Mouse (Mus musculus) MN1 (cell line): ENCODE data around the gene Hdac6.
A peak's percentile ranks its signal among the peaks of the same experiment; 100 is the strongest.
"Not testable (repeated sequence)": the region's sequence is repeated elsewhere in the genome, so short reads cannot be mapped to it uniquely, and the experiment has no call there.

Experiments used
- DNase-seq: peaks from one replicate; pipeline ENCODE4 v3.0.0-alpha.2; 2016; ENCODE audit warnings: low spot score

The Hdac6 gene

GRCm38 (mm10) chrX:7919601-7920383 lies 27.9 kb downstream of the Hdac6 start, which contains the start of gene Pcsk1n:
Gene Pcsk1n (plus strand): TSS chrX:7919822.
- DNase-seq: peak; percentile 90

DNA sequence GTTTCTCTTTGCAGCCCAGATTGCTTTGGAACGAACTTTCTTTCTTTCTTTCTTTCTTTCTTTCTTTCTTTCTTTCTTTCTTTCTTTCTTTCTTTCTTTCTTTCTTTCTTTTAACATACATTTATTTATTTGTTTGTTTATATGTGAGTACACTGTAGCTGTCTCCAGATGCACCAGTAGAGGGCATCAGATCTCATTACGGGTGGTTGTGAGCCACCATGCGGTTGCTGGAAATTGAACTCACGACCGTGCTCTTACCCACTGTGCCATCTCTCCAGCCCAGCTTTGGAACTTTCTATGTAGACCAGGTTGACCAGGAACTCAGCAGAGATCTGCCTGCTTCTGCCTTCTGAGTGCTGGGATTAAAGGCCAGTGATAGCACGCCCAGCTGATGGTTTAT lies 29.7 kb downstream of the Hdac6 start:
- DNase-seq: not testable (repeated sequence)

DNA sequence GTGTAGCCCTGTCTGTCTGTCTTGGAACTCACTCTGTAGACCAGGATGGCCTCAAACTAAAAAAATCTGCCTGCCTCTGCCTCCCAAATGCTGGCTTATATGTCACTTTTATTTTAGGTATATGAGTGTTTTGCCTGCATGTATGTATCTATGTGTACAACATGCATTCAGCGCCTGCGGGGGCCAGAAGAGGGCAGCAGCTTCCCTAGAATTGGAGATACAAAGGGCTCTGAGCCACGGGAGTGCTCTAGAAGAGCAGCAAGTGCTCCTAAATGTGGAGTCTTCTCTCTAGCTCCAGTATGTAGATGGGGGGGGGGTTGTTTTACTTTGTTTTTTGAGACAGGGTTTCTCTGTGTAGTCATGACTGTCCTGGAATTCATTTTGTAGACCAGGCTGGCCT lies 32.0 kb downstream of the Hdac6 start:
- DNase-seq: not testable (repeated sequence)

DNA sequence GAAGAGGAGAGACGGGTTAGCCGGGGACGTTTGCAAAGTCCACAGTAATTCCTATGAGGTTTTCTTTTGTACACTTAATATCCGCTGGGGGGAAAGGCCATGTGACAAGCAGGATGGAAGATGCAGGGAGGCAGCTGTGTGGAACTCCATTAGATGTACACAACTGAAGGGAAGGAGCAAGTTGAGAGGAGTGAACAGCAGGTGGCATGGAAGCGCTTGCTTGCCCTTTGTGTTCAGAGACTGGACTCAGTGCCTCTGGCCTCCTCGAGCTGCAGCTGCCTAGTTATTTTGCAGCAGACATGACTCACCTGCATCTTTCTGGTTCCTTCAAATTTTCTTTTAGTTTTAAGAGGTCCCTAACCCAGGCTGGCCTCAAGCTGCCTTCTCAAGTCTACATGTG lies 37.2 kb downstream of the Hdac6 start:
- DNase-seq: peak; percentile 37

DNA sequence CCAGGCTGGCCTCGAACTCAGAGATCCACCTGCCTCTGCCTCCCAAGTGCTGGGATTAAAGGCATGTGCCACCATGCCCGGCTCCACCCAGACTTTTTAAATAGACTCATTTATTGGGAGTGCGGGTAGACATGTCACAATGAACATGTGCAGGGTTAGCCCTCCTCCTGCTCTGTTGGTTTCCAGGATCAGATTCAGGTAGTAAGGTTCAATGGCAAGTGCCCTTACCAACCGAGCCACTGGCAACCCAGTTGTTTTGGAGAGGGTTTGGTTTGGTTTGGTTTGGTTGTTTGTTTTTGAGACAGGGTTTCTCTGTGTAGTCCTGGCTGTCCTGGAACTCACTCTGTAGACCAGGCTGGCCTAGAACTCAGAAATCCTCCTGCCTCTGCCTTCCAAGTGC lies 38.4 kb downstream of the Hdac6 start, which contains the start of gene Gm10490:
Gene Gm10490 (plus strand): TSS at position 301 of the 400 bp plus-strand sequence.
- not testable (repeated sequence) for DNase-seq

DNA sequence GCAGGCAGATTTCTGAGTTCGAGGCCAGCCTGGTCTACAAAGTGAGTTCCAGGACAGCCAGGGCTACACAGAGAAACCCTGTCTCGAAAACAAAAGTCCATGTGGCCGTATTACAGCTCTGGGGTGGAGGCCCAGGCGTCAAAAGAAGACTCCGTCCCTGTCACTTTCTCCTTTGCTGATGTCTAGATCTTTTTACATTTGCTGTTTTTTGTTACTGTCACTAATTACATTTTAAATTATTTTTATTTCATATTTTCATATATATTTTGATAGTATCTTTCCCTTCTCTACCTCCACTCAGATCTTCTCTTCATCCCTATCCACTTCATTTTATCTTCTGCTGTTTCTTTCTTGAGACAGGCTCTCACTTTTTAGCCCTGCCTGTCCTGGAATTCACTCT lies 40.0 kb downstream of the Hdac6 start, which contains the start of gene Gm10491:
Gene Gm10491 (minus strand): TSS at position 101 of the 400 bp plus-strand sequence.
- no peak for DNase-seq

DNA sequence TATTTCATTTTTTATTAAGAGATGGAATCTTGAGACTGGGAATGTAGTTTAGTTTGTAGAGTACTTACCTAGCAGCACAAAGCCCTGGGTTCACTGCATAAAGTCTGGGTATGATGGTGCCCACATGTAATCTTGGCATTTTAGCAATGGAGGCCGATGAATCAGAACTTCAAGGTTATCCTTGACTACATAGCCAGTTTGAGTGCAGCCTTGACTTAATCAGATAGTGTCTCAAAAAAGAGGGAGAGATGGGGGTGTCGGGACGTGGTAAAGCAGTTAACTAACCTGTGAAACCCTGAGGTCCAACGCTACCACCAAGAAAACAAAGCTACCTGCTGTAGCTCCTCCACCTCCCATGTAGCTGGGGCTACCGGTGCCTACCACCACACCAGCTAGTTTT lies 43.2 kb downstream of the Hdac6 start:
- no peak for DNase-seq

- peak; percentile 95 for DNase-seq
These were observed 48.5 kb downstream of the Hdac6 start, which contains the start of the genes Pqbp1 and Timm17b for GRCm38 (mm10) chrX:7898880-7899874. Gene Pqbp1 (minus strand): TSS chrX:7899269. Gene Timm17b (plus strand): TSS chrX:7899357.

DNA sequence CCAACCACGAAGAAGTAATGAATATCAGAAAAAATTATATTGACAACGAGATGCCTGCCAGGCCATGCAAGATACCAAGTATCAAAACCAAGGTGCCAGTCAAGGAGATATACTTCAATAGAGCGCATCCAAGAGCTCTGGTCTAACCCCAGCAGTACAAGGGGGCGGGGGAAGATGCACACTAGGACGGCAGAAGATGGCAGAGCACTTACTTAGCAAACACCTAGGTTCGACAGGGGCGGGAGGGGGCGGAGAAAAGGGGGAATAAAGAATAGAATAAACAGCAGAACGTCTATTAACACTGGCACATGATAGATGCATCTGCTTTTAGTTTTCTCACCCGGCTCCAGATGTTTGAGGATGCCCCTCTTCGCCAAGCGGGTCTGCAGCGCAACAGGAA lies 49.5 kb downstream of the Hdac6 start:
- no peak for DNase-seq

DNA sequence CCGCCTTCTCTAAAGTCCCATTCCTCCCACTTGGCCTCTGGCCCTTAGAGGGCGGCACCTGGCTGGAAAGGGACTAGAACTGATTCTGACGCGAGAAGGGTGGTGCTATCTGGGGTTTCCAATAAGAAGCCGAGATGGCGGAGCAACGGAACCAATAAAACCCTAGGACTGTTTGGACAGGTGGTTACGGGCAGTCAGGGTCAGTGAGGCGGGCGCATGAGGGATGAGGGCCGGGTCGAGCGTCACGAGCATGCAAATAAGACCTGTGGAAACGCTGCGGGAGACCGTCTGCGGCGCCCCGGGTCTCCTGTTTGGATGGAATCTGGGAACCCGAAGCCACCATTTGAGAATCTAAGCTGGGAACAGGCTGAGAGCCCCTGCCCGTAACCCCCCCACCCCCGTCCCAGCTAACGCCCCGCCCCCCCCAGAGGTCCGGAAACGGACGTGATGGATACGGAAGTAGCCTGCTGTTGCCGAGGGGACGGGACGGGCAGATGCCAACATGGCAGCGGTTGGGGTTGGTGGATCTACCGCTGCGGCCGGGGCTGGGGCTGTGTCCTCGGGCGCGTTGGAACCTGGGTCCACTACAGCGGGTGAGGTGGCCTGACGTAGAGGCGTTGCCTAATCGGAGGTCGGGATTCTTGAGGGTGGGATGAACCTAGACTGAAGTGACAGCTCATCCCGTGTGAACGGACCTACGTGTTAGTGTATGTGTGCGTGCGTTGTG lies 63.7 kb downstream of the Hdac6 start, which contains the start of gene Slc35a2:
Gene Slc35a2 (plus strand): TSS at position 188 of the 727 bp plus-strand sequence.
- DNase-seq: peak; percentile 94
